Mouse (Mus musculus) frontal cortex, postnatal 10 days (tissue): Measurements from ENCODE around the gene Plch2.

Experiments used
- DNase-seq, 2 experiments: peaks; one replicate each; pipeline ENCODE4 v3.0.0; 2022; ENCODE audit warnings: low spot score in 2 of 2, mixed read lengths in 1 of 2

Plch2 gene

GRCm38 (mm10) chr4:155074418-155074817, 17.8 kb upstream of the Plch2 start:
- DNase-seq: no peak

- no peak for DNase-seq
Observed at GRCm38 (mm10) chr4:155070921-155071320, 14.3 kb upstream of the Plch2 start.

- no peak for DNase-seq
Observed at GRCm38 (mm10) chr4:155070199-155070598, 13.6 kb upstream of the Plch2 start.

- DNase-seq: peak in 1 of 2 experiments; percentile 39
Observed at GRCm38 (mm10) chr4:155069191-155069590, 12.6 kb upstream of the Plch2 start.

- no peak for DNase-seq
Observed at GRCm38 (mm10) chr4:155068357-155068972, 11.9 kb upstream of the Plch2 start.

GRCm38 (mm10) chr4:155066834-155067522, 10.4 kb upstream of the Plch2 start, which contains the start of gene Pex10:
Gene Pex10, plus strand, starts transcription at chr4:155067016.
- DNase-seq: peak; percentile 93 to 96

GRCm38 (mm10) chr4:155065970-155066833, 9.6 kb upstream of the Plch2 start:
- DNase-seq: peak; percentile 79 to 88

GRCm38 (mm10) chr4:155064474-155064873, 7.9 kb upstream of the Plch2 start:
- no peak for DNase-seq

- DNase-seq: no peak
Observed at GRCm38 (mm10) chr4:155063895-155064294, 7.3 kb upstream of the Plch2 start.

GRCm38 (mm10) chr4:155058325-155058724, 1.7 kb upstream of the Plch2 start:
- DNase-seq: no peak

- no peak for DNase-seq
Observed at GRCm38 (mm10) chr4:155050116-155050515, 6.5 kb downstream of the Plch2 start.

- DNase-seq: no peak
Observed at GRCm38 (mm10) chr4:155046636-155047035, 9.9 kb downstream of the Plch2 start.

- DNase-seq: no peak
Observed at GRCm38 (mm10) chr4:155043289-155043625, 13.3 kb downstream of the Plch2 start.

- peak in 1 of 2 experiments; percentile 47 for DNase-seq
Observed at GRCm38 (mm10) chr4:155042606-155043288, 13.8 kb downstream of the Plch2 start.

GRCm38 (mm10) chr4:155040696-155041095, 15.9 kb downstream of the Plch2 start:
- DNase-seq: no peak

GRCm38 (mm10) chr4:155040197-155040596, 16.4 kb downstream of the Plch2 start:
- DNase-seq: no peak

- no peak for DNase-seq
Observed at GRCm38 (mm10) chr4:155034787-155035186, 21.8 kb downstream of the Plch2 start.

GRCm38 (mm10) chr4:155034202-155034601, 22.4 kb downstream of the Plch2 start:
- DNase-seq: no peak

GRCm38 (mm10) chr4:155033115-155033514, 23.5 kb downstream of the Plch2 start:
- no peak for DNase-seq

- DNase-seq: no peak
Observed at GRCm38 (mm10) chr4:155024170-155025010, 32.2 kb downstream of the Plch2 start.
